Mouse (Mus musculus) right cerebral cortex, postnatal 25 days (tissue): ENCODE results near the gene Prr5l.

Source experiments
- DNase-seq: peaks from one replicate; pipeline ENCODE4 v3.0.0; 2022

Prr5l gene

GRCm38 (mm10) chr2:101882998-101883397 lies at the start of gene Prr5l:
Prr5l (minus strand) TSS chr2:101883027.
- no peak for DNase-seq

- no peak for DNase-seq
Observed at GRCm38 (mm10) chr2:101932169-101932936, 49.5 kb upstream of the Prr5l start.

DNA sequence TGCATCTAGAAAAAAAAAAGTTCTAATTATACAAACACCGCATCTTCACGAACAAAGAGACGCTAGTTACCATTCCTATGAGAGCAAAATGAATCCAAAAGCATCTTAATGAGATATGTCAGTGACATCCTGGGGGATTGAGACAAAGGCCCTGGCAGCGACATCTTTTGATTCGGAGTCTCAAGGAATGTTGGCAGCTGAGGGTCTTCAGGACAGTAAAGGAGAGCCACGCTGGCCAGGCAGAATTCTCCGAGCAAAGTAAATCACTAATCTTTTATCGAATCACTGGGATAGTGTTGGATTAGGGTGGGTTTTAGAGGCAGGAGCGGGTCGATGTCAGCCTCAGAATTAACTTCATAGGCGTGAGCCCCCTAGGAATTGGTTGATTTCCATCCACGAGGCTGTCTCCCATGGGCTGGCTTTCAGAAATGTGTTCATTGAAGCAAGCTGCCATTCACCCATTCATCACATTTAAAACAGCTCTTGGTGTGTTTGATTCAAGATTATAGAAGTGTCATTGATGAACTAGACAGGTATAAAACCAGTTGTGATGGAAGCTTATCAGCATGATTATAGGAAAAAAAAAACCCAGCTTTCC lies 42.9 kb upstream of the Prr5l start:
- no peak for DNase-seq

DNA sequence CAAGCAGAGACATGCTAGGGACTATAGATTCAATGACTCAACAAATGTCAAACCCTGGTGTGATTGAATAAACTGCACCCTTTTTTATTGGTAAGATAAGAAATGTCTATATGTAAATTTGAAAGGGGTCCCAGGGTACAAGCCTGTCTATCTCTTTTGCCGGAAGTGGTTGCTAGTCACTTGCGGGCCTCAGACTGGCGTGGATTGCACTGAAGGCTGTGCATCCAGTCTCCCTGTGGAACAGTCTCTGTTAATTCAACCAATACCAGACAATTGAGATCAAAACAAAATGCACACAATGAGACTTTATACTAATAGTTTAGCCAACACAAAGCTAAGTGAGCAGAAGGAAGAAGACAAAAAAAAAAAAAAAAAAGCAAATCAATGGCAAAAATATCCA lies 42.4 kb upstream of the Prr5l start:
- no peak for DNase-seq

GRCm38 (mm10) chr2:101923181-101923580 lies 40.4 kb upstream of the Prr5l start:
- DNase-seq: no peak

DNA sequence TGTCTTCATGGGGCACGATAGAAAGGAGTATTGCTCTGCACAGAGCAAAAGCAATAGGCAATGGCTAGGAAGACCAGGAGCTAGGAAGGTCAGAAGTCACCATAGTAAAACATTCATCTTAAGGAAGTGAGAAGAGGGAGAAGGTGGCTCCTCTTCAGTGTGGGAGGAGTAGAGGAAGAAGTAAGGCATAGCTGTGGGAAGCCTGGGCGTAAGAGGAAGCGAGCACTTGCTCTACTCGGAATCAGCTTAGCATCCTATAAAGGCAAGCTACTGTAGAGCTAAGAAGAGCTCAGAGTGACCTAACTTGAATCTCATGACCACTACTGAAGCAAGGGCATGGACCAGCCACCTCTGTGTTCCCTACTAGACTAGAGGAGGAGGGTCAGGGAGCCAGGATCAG lies 39.5 kb upstream of the Prr5l start:
- DNase-seq: no peak

DNA sequence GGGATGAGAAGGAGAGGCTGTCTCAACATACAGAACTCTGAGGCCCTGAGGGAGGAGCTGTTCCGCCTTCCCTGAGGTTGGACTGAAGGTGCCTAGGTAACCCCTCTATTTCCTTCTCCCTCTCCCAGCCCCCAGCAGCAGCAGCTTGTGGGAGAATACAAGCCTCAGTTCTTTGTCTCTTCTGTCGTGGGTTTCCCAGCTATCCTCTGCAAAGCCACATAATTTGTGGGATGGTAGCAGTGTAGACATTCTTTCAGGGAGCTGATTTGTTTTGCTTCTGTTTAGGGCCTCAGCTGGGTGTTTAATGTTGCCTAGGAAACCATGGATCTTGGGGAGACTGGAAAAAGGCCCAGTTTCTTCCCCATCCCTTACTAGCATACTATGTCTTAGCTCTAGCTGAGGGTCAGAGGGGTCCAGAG lies 37.3 kb upstream of the Prr5l start:
- DNase-seq: no peak

DNA sequence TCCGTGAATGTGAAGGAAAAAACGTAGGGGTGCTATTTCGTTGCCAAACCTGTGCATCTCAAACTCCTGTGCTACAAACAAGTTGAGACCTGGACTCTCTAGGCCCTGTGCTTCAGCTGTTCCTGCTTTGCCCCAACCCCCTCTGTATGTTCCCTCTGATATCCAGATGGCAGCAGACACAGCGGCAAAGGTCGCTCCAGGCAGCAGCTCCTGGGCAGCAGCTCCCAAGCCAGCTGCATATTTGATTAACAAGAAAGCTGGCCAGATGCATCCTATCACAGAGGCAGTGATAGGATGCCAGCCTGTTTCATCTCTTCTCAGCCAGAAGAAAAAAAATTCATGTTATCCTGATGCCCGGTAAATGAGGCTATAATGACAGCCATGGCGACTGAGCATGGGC lies 35.7 kb upstream of the Prr5l start:
- no peak for DNase-seq

DNA sequence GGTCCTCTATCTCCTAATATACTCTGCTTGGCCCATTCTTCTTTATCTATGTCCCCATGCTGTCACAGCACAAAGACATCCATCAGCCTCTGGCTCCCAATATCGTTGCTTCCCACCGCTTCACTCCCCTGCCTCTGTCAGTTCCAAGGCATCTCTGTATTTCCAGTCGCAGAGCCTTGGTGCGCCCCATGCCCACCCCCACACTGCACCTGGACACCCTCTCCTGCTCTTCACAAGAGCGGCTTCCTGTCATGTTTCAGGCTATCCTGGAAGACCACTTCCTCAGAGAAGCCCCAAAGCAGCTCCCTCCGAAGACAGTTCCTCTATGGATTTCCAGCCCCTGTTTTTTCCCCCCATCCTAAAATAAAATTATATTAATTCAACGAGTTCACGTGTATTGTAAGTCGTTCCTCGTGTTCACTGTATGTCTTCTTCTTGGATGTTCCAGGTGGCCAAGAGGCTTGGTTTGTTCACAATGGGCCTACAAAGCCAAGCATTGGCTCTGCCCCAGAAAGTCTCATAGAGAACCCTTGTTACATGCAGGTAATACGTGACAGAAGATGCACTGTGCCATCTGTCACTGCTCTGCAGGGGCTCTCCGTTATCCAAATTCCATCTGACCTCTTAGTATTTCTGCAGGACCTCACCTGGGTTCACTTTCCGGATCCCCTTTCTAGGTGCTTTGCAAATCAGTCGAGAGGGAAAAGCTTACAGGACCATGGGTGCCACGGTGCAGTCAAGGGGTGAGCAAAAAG lies 26.7 kb upstream of the Prr5l start:
- no peak for DNase-seq

DNA sequence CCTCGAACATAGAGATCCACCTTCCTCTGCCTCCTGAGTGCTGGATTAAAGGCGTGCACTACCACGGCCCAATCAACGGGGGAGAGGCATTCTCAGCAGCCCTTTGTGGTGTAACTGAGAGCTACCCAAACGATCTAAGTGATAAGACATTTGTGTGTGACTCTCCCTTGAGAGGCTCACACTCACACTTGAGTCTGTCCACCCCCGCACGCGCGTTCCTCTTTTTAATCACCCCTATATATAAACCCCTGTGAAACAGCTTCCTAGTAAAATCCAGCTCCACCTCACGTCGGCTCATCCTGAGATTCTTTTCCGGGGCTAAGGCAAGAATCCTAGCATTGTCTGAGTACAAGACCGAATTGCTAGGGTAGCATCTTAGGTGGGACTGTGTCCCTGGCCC lies 25.9 kb upstream of the Prr5l start:
- DNase-seq: no peak

- peak; percentile 30 for DNase-seq
Observed at GRCm38 (mm10) chr2:101907386-101908022, 24.7 kb upstream of the Prr5l start.

DNA sequence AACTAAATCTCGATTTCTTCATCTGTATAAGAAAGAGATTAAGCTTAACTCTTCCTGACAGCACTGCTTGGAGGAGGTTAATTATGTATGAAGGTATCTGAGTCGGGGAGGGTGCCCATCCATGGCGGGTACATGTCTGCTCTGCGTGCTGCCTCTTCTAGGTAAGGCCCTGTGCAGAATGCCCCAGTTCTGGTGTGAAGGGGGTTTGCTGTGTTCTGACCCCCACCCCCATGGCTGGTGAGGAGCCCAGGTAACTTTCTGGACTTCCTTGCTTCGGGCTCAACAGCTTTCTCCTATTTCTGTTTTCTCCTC lies 23.5 kb upstream of the Prr5l start:
- no peak for DNase-seq

DNA sequence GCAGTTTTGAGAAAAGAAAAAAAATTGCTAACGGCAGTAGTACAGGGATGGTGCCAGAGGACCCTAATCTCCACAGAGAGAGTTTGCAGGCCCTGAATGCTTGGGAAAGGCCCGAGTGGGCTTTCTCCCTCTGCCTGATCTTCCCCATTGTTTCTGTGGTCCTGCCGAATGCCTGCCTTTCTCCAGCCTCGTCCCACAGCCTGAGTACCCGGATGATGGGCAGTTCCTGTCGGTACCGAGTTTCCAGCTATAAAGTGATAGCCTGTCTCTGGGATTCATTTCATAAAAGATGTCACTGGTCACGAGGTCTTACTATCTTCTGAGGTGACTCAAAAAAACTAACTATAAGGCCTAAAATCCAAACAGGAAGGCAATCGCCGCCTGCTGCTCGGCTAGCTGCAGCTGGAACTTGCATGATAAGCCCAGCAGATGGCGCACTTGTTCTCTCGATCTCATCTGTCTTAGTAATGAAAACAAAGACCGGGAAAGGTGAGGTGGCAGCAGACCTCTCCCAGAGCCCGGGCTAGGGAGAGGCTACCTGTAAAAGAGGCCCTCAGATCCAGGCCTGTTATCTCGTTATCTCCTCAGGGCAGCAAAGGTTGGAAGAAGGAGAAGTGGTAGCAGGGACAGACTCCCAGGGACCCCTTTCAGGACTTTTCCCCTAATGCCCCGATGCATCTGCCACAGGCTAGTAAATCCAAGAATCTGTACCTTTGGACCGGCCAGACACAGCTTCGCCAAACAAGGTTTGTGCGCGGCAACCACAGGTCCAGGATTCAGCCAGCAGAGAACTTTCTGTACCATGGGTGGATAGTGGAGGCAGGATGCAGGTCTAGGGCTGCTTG lies 22.9 kb upstream of the Prr5l start:
- peak; percentile 75 for DNase-seq

DNA sequence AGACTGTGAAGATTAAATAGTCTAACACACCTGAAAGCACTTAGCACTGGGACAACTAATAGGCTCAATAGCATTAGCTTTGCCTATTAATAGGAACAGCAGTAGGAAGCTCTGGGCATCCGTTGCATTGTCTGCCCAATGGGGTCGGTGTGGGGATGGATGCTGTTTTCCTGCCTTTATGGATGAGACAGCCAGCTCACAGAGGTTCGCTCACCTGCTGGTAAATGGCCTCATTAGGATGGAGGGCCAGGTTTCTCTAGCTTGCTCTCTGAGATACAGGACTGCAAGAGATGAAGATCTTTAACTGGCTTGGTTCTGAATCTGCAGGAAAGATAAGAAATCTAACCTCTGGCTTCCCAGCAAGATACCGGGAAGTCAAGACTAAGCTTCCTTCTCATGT lies 19.4 kb upstream of the Prr5l start:
- no peak for DNase-seq

DNA sequence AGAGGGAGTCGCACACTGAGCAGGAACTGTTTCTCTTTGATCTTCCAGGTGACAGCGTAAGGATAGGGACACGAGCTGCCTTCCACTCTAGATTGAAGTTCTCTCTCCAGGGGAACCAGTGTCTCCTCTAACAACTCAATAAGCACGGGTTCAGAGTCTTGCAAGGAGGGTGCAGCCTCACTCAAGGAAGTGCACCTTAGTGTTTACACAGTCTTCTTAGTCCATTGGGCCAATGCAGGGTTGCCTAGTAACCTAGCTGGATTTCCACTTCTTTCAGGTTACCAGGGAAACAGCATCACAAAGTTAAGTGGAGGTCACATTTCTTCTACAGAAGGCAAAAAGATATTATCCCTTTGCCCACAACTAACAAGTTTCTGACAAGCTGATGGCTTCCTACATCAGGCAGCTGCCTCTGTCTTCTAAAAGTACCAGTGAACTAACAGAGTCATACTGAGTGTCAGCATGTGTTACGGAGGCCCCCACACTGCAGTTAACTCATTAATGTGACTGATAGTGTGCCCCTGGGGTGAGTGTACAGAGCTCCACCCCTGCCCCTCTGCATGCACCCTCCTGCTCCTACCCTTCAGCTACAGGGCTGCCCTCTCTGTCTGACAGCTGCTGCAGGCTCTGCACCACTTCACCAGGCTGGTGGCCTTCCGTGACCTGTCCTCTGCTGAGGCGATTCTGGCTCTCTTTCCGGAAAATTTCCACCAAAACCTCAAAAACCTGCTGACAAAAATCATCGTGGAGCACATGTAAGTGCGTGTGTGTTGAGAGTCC lies 13.8 kb upstream of the Prr5l start:
- DNase-seq: no peak

DNA sequence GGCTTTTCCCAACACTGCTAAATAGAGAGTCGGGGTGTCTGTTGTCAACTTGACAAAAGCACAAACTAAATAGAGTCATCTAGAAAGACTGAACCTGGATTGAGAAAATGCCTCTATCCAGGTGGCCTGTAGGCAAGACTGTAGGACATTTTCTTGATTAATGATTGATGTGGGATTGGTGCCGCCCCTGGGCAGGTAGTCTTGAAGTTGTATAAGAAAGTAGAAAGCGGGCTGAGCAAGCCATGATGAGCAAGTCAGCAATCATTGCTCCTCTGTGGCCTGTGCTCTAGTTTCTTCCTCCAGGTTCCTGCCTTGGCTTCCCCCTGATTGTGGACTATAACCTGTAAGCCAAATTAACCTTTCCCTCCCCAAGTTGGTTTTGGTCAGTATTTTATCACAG lies 11.3 kb upstream of the Prr5l start:
- DNase-seq: no peak

- no peak for DNase-seq
Observed at GRCm38 (mm10) chr2:101891143-101891542, 8.3 kb upstream of the Prr5l start.

DNA sequence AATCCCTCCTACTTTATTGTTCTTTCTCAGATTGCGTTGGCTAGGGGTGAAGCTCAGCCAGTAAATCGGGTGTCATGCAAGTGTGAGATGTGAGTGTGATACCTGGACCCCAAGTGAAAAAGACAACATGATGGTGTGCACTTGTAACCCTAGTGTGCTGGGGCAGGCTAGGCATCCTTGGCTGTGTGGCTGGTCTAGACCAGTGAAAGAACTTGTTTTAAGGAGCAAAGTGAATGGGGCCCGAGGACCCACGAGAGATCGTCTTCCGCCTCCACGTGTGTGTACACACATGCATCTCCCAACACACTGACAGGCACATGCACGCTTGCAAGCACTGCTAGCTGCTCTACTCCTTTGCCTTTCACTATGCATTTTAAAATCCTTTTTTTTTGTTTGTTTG lies 6.1 kb upstream of the Prr5l start:
- DNase-seq: no peak

GRCm38 (mm10) chr2:101885768-101886438 lies 3.1 kb upstream of the Prr5l start, which contains the start of gene Commd9:
Commd9 (plus strand) TSS chr2:101886247.
- DNase-seq: peak; percentile 94

DNA sequence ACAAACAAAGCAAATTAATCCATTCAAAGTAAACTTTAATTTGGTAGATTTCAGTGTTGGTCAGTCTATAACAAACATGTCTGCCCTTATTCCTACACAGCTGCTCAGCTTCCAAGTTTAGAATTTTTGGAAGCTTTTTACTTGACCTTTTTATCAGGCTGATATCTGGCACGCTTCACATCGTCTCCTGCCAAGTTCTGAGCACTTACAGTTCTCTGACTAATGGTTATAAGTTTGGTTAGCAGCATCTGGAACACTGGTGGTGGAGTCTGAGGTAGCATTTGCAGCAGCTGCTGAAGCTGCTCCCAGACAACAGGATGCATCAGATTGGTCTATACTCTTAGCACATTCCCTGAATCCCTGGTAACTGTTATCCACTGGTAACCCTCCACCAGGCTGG lies 1.5 kb upstream of the Prr5l start:
- no peak for DNase-seq

DNA sequence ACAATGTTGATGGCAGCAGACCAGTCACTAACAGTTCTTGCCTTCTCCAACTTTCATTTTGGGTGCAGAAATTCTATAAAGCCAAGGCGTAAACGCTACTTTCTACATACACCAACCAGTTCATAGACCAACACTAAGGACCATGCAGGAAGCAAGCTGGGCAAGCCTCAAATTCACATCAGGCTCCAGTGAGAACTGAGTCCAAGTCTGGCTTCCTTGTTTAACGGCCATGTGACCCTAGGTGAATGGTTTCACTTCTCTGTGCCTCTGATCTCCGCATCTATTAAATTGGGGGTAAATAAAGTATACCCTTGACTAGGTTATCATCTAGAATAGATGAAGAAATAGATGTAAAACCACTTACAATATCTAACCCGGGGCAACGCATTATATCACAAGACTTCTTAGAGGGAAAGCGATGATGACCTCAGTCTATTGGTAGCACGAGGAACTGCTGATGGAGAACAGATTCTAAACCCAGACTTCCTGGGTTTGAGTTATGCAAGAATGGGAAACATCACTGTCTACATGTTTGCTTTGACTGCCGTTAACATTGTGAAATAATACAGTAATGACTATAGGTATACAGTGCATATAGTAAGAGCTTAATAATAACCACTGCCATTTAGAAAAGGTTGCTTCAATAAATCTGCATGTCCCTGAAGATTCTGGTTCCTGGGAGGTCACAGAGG lies 1.2 kb downstream of the Prr5l start:
- no peak for DNase-seq
